Mouse (Mus musculus): ENCODE data around the gene Trip6. TPM values are rescaled to one million over a fixed set of nuclear protein-coding genes. Genes with fewer than 3 reads are reported as not detected.

Trip6 gene
- polyA plus RNA-seq, 1 experiment from 2014 or later, result 14.7 TPM

DNA sequence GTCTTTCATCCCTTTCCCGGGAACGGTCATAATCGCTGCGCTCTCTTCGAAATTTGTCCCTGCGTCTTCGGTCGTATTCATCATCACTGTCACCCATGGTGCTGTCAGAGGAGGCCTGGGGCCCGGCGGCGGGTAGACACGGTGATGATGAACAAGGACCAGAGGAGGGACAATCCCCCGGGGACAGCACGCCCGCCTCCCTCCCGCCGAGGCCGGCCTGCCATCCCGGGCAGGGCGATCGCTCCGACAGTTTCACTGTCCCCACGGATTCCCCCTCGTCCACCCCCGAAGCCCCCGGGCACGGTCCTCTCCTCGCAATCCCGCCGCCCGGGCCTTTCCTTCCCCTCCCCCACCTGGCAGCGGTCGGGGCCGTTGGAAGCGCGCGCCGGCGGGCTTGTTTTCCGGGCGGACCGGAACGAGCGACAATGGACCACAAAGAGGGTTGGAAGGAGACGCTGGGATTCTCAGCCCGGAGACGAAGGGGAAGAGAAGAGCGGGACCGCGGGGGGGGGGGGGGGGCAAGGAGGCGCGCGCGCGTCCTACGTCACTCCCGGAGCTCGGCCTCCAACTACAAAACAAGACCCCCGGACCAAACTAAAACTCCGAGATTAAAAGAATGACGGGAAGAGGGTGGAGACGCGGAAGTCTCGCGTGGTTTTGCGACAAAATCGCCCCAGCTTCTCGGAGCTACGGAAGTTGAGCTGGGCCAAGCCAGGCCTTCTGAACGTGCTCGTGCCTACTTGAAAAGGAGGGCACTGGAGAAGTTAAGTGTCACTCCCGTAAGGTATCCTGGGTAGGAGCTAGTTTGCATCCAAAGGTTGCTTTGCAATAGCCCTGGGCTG is 6.9 kb downstream of the Trip6 start, which contains the start of gene Srrt:
Srrt (minus strand) TSS at position 604 of the 842 bp plus-strand sequence.
- H3K4me1 ChIP-seq, result peaks cover 43% of the 10 kb centered on the region
- peak within 1 kb of the TSS; percentile 83 for H3K4me3 ChIP-seq
- peak within 1 kb of the TSS; percentile 95 for H3K27ac ChIP-seq
- H3K9me3 ChIP-seq, result no peaks in the 10 kb centered on the region
- H3K27me3 ChIP-seq (replicated peaks), result no peaks in the 10 kb centered on the region
- H3K4me2 ChIP-seq, result peak within 1 kb of the TSS; percentile 74
- WGBS, result 1% methylated on average over 56 of the region's 72 CpGs
- H3K9ac ChIP-seq, result peak within 1 kb of the TSS; percentile 96
- H3K36me3 ChIP-seq (replicated peaks), result peaks cover 6% of the 10 kb centered on the region; the same call in 1 of the 2 replicates
- peak; percentile 92 for ATAC-seq (replicated peaks)

DNA sequence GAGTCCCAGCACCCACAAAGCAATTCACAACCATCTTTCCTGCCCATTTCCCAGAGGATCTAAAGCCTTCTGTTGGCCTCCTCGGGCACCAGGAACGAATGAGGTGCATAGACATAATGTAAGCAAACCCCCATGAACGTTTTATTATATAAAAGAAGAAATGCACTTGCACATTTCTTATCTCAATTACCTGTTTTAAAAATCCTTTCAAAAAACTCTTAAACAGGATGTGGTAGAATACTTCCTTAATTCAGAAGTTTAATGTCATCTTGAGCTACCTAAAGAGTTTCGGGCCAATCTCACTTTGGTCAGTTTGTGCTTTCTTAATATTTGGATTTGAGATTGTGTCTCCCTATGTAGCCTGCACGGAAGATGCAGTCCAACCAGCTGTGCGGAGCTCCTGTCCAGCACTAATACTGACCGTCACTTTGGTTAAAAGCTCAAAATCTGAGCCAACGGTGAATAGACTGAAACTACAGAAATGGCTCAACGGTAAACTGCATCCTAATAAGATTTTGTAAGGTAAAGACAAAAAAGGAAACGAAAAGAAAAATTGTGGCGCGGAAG is 7.7 kb downstream of the Trip6 start:
- Histone ChIP-seq H3K27ac (peak overlapping the region; percentile 95), H3K4me3 (peak overlapping the region; percentile 83), H3K4me2 (peak overlapping the region; percentile 74), H3K9ac (peak overlapping the region; percentile 96), H3K36me3 (replicated peaks) (peaks cover 14% of the 10 kb centered on the region; the same call in 1 of the 2 replicates), H3K27me3 (replicated peaks) (no peaks in the 10 kb centered on the region), H3K4me1 (peaks cover 43% of the 10 kb centered on the region), H3K9me3 (no peaks in the 10 kb centered on the region)
- 13% methylated on average over 12 of the region's 12 CpGs for WGBS
- ATAC-seq (replicated peaks), result no peak

DNA sequence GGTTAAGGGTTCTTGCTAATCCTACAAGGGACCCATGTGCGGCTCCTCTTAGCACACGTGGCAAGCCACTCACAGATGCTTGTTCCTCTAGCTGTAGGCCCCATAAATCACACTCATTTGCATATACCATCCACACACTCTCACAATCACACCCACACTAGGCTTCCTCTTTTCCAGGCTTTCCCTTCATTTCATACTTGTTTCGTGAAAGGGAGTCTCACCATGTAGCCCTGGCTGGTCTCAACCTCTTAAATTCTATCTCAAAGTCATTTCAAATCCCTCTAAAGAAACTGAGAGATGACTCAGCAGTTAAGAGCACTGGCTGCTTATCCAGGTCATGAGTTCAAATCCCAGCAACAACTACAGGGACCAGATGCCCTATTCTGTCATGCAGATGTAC is 8.4 kb downstream of the Trip6 start:
- H3K4me3 ChIP-seq, result peak overlapping the region; percentile 83
- no peak for ATAC-seq (replicated peaks)
- H3K4me1 ChIP-seq, result peaks cover 43% of the 10 kb centered on the region
- no peaks in the 10 kb centered on the region for H3K9me3 ChIP-seq
- H3K27ac ChIP-seq, result no peak overlapping the region
- H3K9ac ChIP-seq, result 0 out of 2 replicates have a peak overlapping the region, but pooled peaks have one; percentile 8
- peaks cover 19% of the 10 kb centered on the region for H3K36me3 ChIP-seq (replicated peaks)
- 66% methylated on average over 3 of the region's 3 CpGs for WGBS
- H3K27me3 ChIP-seq (replicated peaks), result no peaks in the 10 kb centered on the region
- H3K4me2 ChIP-seq, result peak overlapping the region; percentile 74

DNA sequence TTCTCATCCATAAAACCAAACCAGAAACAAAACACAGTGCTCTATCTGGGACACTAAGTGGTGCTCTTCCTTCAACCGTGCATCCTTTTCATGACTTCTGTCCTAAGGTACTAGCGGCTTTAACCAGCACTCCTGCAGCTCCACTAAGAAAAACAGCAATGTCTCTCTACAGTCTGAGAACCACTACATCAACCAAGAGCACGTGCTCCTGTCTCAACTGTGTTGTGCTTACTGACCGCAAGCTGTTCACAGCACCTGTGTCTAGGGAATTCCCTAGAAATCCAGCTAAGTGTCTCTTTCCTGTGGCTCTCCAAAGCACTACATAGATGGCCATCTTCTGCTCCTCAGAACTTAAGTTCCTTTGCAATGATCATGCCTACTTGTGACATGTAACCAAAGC is 9.4 kb downstream of the Trip6 start:
- H3K36me3 ChIP-seq (replicated peaks), result peaks cover 29% of the 10 kb centered on the region

GRCm38 (mm10) chr5:137304165-137304564 is 10.0 kb downstream of the Trip6 start:
- Histone ChIP-seq H3K9me3 (no peaks in the 10 kb centered on the region), H3K27me3 (replicated peaks) (no peaks in the 10 kb centered on the region), H3K36me3 (replicated peaks) (peaks cover 36% of the 10 kb centered on the region), H3K4me2 (no peak overlapping the region; the same call in 1 of the 2 replicates), H3K4me1 (peaks cover 43% of the 10 kb centered on the region), H3K9ac (no peak overlapping the region), H3K27ac (no peak overlapping the region), H3K4me3 (no peak overlapping the region)
- ATAC-seq (replicated peaks), result no peak
- WGBS, result 89% methylated on average over 3 of the region's 3 CpGs

More for the DNA sequence above, 9.4 kb downstream of the Trip6 start:
- ATAC-seq (replicated peaks), result no peak
- H3K4me3 ChIP-seq, result no peak overlapping the region
- no peaks in the 10 kb centered on the region for H3K27me3 ChIP-seq (replicated peaks)
- H3K9ac ChIP-seq, result no peak overlapping the region
- no peak overlapping the region for H3K27ac ChIP-seq
- WGBS, result 71% methylated on average over 4 of the region's 4 CpGs
- H3K4me2 ChIP-seq, result peak overlapping the region; percentile 74
- no peaks in the 10 kb centered on the region for H3K9me3 ChIP-seq
- H3K4me1 ChIP-seq, result peaks cover 43% of the 10 kb centered on the region

GRCm38 (mm10) chr5:137303609-137304008 is 10.6 kb downstream of the Trip6 start:
- Histone ChIP-seq H3K4me3 (no peak overlapping the region), H3K27ac (no peak overlapping the region), H3K4me2 (no peak overlapping the region), H3K9ac (no peak overlapping the region), H3K36me3 (replicated peaks) (peaks cover 41% of the 10 kb centered on the region), H3K4me1 (peaks cover 43% of the 10 kb centered on the region), H3K27me3 (replicated peaks) (no peaks in the 10 kb centered on the region), H3K9me3 (no peaks in the 10 kb centered on the region)
- ATAC-seq (replicated peaks), result no peak
- 82% methylated on average over 4 of the region's 4 CpGs for WGBS

- H3K36me3 ChIP-seq (replicated peaks), result peaks cover 63% of the 10 kb centered on the region
- 72% methylated on average over 21 of the region's 21 CpGs for WGBS
- no peak overlapping the region for H3K27ac ChIP-seq
- no peaks in the 10 kb centered on the region for H3K27me3 ChIP-seq (replicated peaks)
- peak; percentile 28 for ATAC-seq (replicated peaks)
- H3K4me3 ChIP-seq, result no peak overlapping the region
- no peak overlapping the region for H3K4me2 ChIP-seq
- no peaks in the 10 kb centered on the region for H3K9me3 ChIP-seq
- H3K9ac ChIP-seq, result no peak overlapping the region
- peaks cover 32% of the 10 kb centered on the region for H3K4me1 ChIP-seq
Observed at GRCm38 (mm10) chr5:137301253-137301652, 13.0 kb downstream of the Trip6 start.

GRCm38 (mm10) chr5:137299240-137299639 is 15.0 kb downstream of the Trip6 start:
- Histone ChIP-seq H3K36me3 (replicated peaks) (peaks cover 74% of the 10 kb centered on the region), H3K4me2 (no peak overlapping the region), H3K4me1 (peaks cover 20% of the 10 kb centered on the region), H3K9ac (no peak overlapping the region), H3K27me3 (replicated peaks) (no peaks in the 10 kb centered on the region), H3K9me3 (no peaks in the 10 kb centered on the region), H3K27ac (no peak overlapping the region), H3K4me3 (no peak overlapping the region)
- ATAC-seq (replicated peaks), result no peak
- 91% methylated on average over 7 of the region's 7 CpGs for WGBS

GRCm38 (mm10) chr5:137297126-137297525 is 17.1 kb downstream of the Trip6 start:
- no peak overlapping the region for H3K27ac ChIP-seq
- no peak for ATAC-seq (replicated peaks)
- peaks cover 66% of the 10 kb centered on the region for H3K36me3 ChIP-seq (replicated peaks)
- H3K4me1 ChIP-seq, result peaks cover 25% of the 10 kb centered on the region
- H3K4me3 ChIP-seq, result no peak overlapping the region
- no peaks in the 10 kb centered on the region for H3K27me3 ChIP-seq (replicated peaks)
- no peaks in the 10 kb centered on the region for H3K9me3 ChIP-seq
- 93% methylated on average over 14 of the region's 14 CpGs for WGBS
- H3K4me2 ChIP-seq, result no peak overlapping the region
- no peak overlapping the region for H3K9ac ChIP-seq

GRCm38 (mm10) chr5:137295712-137296111 is 18.5 kb downstream of the Trip6 start:
- Histone ChIP-seq H3K27me3 (replicated peaks) (peaks cover 12% of the 10 kb centered on the region; the same call in 1 of the 2 replicates), H3K9me3 (no peaks in the 10 kb centered on the region), H3K36me3 (replicated peaks) (peaks cover 54% of the 10 kb centered on the region), H3K4me1 (peaks cover 27% of the 10 kb centered on the region), H3K9ac (no peak overlapping the region), H3K4me3 (no peak overlapping the region; the same call in 1 of the 2 replicates), H3K4me2 (no peak overlapping the region), H3K27ac (no peak overlapping the region)
- no peak for ATAC-seq (replicated peaks)
- WGBS, result 93% methylated on average over 15 of the region's 15 CpGs

DNA sequence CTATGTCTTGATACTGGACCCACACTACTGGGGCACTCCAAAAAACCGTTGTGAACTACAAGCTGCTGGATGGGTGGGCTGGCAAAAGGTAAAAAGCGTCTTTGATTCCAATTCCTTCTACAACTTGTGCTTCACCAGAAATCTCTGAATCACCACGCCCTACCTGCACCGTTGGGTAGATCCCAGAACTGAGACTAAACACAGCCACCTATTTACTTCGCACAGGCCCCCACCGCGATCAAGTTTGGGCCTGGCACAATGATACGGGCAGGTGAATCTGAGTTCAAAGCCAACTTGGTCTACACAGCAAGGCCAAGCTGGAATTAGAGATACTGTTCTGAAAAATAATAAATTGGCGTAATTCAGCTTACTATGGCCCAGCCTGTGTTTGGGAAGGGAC is 18.9 kb downstream of the Trip6 start:
- H3K4me2 ChIP-seq, result peak overlapping the region; percentile 98
- no peak overlapping the region for H3K27ac ChIP-seq
- 83% methylated on average over 9 of the region's 9 CpGs for WGBS
- peaks cover 30% of the 10 kb centered on the region for H3K4me1 ChIP-seq
- peak overlapping the region; percentile 54; the same call in 1 of the 2 replicates for H3K4me3 ChIP-seq
- H3K9ac ChIP-seq, result peak overlapping the region; percentile 55; the same call in 1 of the 2 replicates
- H3K9me3 ChIP-seq, result no peaks in the 10 kb centered on the region
- peaks cover 16% of the 10 kb centered on the region for H3K27me3 ChIP-seq (replicated peaks)
- ATAC-seq (replicated peaks), result no peak
- peaks cover 50% of the 10 kb centered on the region for H3K36me3 ChIP-seq (replicated peaks)

DNA sequence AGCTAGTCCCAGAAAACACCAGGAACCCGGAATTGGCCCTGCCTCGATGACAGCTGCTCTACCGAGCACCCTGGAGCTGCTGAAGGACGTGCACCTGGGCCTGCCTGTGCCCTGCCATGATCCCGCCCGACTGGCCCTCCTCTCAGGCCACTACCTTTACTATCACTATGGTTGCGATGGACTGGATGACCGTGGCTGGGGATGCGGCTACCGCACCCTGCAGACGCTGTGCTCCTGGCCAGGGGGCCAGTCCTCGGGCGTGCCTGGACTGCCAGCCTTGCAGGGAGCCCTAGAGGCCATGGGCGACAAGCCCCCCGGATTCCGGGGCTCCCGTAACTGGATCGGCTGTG is 19.5 kb downstream of the Trip6 start:
- no peaks in the 10 kb centered on the region for H3K9me3 ChIP-seq
- WGBS, result 7% methylated on average over 18 of the region's 18 CpGs
- peaks cover 34% of the 10 kb centered on the region for H3K4me1 ChIP-seq
- peak overlapping the region; percentile 55 for H3K9ac ChIP-seq
- H3K27me3 ChIP-seq (replicated peaks), result peaks cover 22% of the 10 kb centered on the region
- H3K4me2 ChIP-seq, result peak overlapping the region; percentile 98
- peak; percentile 69 for ATAC-seq (replicated peaks)
- peak overlapping the region; percentile 87 for H3K27ac ChIP-seq
- H3K36me3 ChIP-seq (replicated peaks), result peaks cover 44% of the 10 kb centered on the region
- peak overlapping the region; percentile 54 for H3K4me3 ChIP-seq

Measured in midbrain, embryonic 15.5 days (tissue).